Mouse (Mus musculus) midbrain, embryonic 16.5 days (tissue): ENCODE data around the gene Sema3d. TPM values are rescaled to one million over a fixed set of nuclear protein-coding genes. Genes with fewer than 3 reads are reported as not detected.
A peak's percentile ranks its signal among the peaks of the same experiment; 100 is the strongest.

Source experiments
- ATAC-seq: fragments of 200-750 bp; cut with Nextera tagmentation; 2 replicates; pipeline ENCODE4 v1.8.0; 2017; ENCODE audit warnings: moderate TSS enrichment
- H3K27ac ChIP-seq: fragments of 300-500 bp; sonication (generic); 2 replicates; pipeline ENCODE4 v1.5.1; 2014; ENCODE audit warnings: mild to moderate bottlenecking, low read length, mixed read lengths
- H3K27me3 ChIP-seq: fragments of 300-500 bp; sonication (generic); 2 replicates; pipeline ENCODE4 v1.6.1; 2014; ENCODE audit warnings: low read depth, low read length, mixed read lengths; ENCODE audit not compliant: control insufficient read depth, insufficient read depth
- H3K36me3 ChIP-seq: fragments of 300-500 bp; sonication (generic); 2 replicates; pipeline ENCODE4 v1.6.1; 2014; ENCODE audit warnings: mild to moderate bottlenecking, low read length, moderate library complexity, mixed read lengths; ENCODE audit not compliant: control insufficient read depth, insufficient read depth
- H3K4me1 ChIP-seq: fragments of 300-500 bp; sonication (generic); 2 replicates; pipeline ENCODE4 v1.6.1; 2014; ENCODE audit warnings: mild to moderate bottlenecking, low read length, mixed read lengths; ENCODE audit not compliant: control insufficient read depth, insufficient read depth
- H3K4me2 ChIP-seq: fragments of 300-500 bp; sonication (generic); 2 replicates; pipeline ENCODE4 v1.6.1; 2014; ENCODE audit warnings: mild to moderate bottlenecking, low read length, mixed read lengths
- H3K4me3 ChIP-seq: fragments of 300-500 bp; sonication (generic); 2 replicates; pipeline ENCODE4 v1.5.1; 2014; ENCODE audit warnings: low read depth, mild to moderate bottlenecking, low read length, moderate library complexity, mixed read lengths
- H3K9ac ChIP-seq: fragments of 300-500 bp; sonication (generic); 2 replicates; pipeline ENCODE4 v1.6.1; 2014; ENCODE audit warnings: low read depth, low read length, mixed read lengths
- H3K9me3 ChIP-seq: fragments of 300-500 bp; sonication (generic); replicated peaks from 2 replicates; pipeline ENCODE4 v1.6.1; 2014; ENCODE audit warnings: mild to moderate bottlenecking, low read length, mixed read lengths; ENCODE audit not compliant: control insufficient read depth, poor library complexity, severe bottlenecking
- WGBS: fragments of 180-500 bp; shearing (Covaris S2); extraction: QIAGEN DNeasy Blood & Tissue Kit; methylation state at CpG from one replicate; pipeline ENCODE4 v1.1.7; 2014; 5-methylcytosine and 5-hydroxymethylcytosine counted together
- polyA plus RNA-seq: library from polyadenylated mRNA; unstranded; fragments of >200 nt; fragmentation: Nextera tagmentation; extraction: Ambion mirVana; gene quantifications from 2 replicates; pipeline ENCODE4 v1.2.1, GENCODE M21; 2015

Gene Sema3d
- polyA plus RNA-seq, 1 experiment from 2014 or later, result 1.2 TPM

GRCm38 (mm10) chr5:12475639-12475916, 92.4 kb downstream of the Sema3d start:
- no peaks in the 10 kb centered on the region for H3K9me3 ChIP-seq
- WGBS, result 59% methylated on average over 4 of the region's 4 CpGs

GRCm38 (mm10) chr5:12487926-12488325, 104.7 kb downstream of the Sema3d start:
- WGBS, result 78% methylated on average over 2 of the region's 2 CpGs
- no peak overlapping the region for H3K27ac ChIP-seq
- H3K9ac ChIP-seq, result no peak overlapping the region
- H3K27me3 ChIP-seq, result no peaks in the 10 kb centered on the region
- no peak overlapping the region for H3K4me3 ChIP-seq
- H3K4me1 ChIP-seq, result no peaks in the 10 kb centered on the region
- H3K36me3 ChIP-seq, result no peaks in the 10 kb centered on the region
- no peak for ATAC-seq
- H3K9me3 ChIP-seq, result no peaks in the 10 kb centered on the region
- no peak overlapping the region for H3K4me2 ChIP-seq

More at GRCm38 (mm10) chr5:12475639-12475916, 92.4 kb downstream of the Sema3d start:
- H3K4me1 ChIP-seq, result 0 out of 2 replicates have a peak, but pooled peaks cover 2% of the 10 kb centered on the region
- H3K4me2 ChIP-seq, result no peak overlapping the region
- H3K36me3 ChIP-seq, result no peaks in the 10 kb centered on the region
- H3K27ac ChIP-seq, result no peak overlapping the region
- H3K4me3 ChIP-seq, result no peak overlapping the region
- H3K27me3 ChIP-seq, result no peaks in the 10 kb centered on the region
- H3K9ac ChIP-seq, result no peak overlapping the region
- ATAC-seq, result no peak

- Histone ChIP-seq H3K4me1 (no peaks in the 10 kb centered on the region), H3K9ac (no peak overlapping the region), H3K36me3 (no peaks in the 10 kb centered on the region), H3K4me3 (no peak overlapping the region), H3K9me3 (no peaks in the 10 kb centered on the region), H3K4me2 (no peak overlapping the region), H3K27ac (no peak overlapping the region), H3K27me3 (no peaks in the 10 kb centered on the region)
- ATAC-seq, result no peak
- WGBS, result 76% methylated on average over 1 of the region's 1 CpGs
Observed at GRCm38 (mm10) chr5:12491704-12492103, 108.5 kb downstream of the Sema3d start.

- H3K4me3 ChIP-seq, result no peak overlapping the region
- no peaks in the 10 kb centered on the region for H3K27me3 ChIP-seq
- H3K4me2 ChIP-seq, result no peak overlapping the region
- peak; percentile 83 for ATAC-seq
- 32% methylated on average over 6 of the region's 6 CpGs for WGBS
- H3K36me3 ChIP-seq, result no peaks in the 10 kb centered on the region
- no peaks in the 10 kb centered on the region for H3K9me3 ChIP-seq
- no peaks in the 10 kb centered on the region; the same call in 1 of the 2 replicates for H3K4me1 ChIP-seq
- H3K27ac ChIP-seq, result no peak overlapping the region
- no peak overlapping the region for H3K9ac ChIP-seq
Observed at GRCm38 (mm10) chr5:12498227-12498928, 115.2 kb downstream of the Sema3d start.

GRCm38 (mm10) chr5:12499037-12499436, 115.9 kb downstream of the Sema3d start:
- Histone ChIP-seq H3K27ac (no peak overlapping the region), H3K36me3 (no peaks in the 10 kb centered on the region), H3K27me3 (no peaks in the 10 kb centered on the region), H3K4me1 (no peaks in the 10 kb centered on the region; the same call in 1 of the 2 replicates), H3K4me2 (no peak overlapping the region), H3K4me3 (no peak overlapping the region), H3K9me3 (no peaks in the 10 kb centered on the region), H3K9ac (no peak overlapping the region)
- no peak for ATAC-seq
- 84% methylated on average over 5 of the region's 5 CpGs for WGBS

- no peak overlapping the region for H3K4me2 ChIP-seq
- no peak overlapping the region for H3K4me3 ChIP-seq
- no peak overlapping the region for H3K9ac ChIP-seq
- WGBS, result 91% methylated on average over 6 of the region's 6 CpGs
- no peaks in the 10 kb centered on the region for H3K36me3 ChIP-seq
- H3K27ac ChIP-seq, result no peak overlapping the region
- H3K27me3 ChIP-seq, result no peaks in the 10 kb centered on the region
- H3K9me3 ChIP-seq, result no peaks in the 10 kb centered on the region
- no peaks in the 10 kb centered on the region; the same call in 1 of the 2 replicates for H3K4me1 ChIP-seq
- no peak for ATAC-seq
Observed at GRCm38 (mm10) chr5:12499791-12500504, 116.8 kb downstream of the Sema3d start.

GRCm38 (mm10) chr5:12512471-12512870, 129.3 kb downstream of the Sema3d start:
- H3K4me2 ChIP-seq, result no peak overlapping the region
- no peaks in the 10 kb centered on the region for H3K27me3 ChIP-seq
- H3K27ac ChIP-seq, result no peak overlapping the region
- H3K9me3 ChIP-seq, result no peaks in the 10 kb centered on the region
- WGBS, result 75% methylated on average over 1 of the region's 1 CpGs
- no peak overlapping the region for H3K9ac ChIP-seq
- no peaks in the 10 kb centered on the region for H3K36me3 ChIP-seq
- no peak for ATAC-seq
- no peaks in the 10 kb centered on the region for H3K4me1 ChIP-seq
- H3K4me3 ChIP-seq, result no peak overlapping the region

GRCm38 (mm10) chr5:12515283-12515682, 132.1 kb downstream of the Sema3d start:
- 91% methylated on average over 4 of the region's 4 CpGs for WGBS
- H3K4me3 ChIP-seq, result no peak overlapping the region
- no peaks in the 10 kb centered on the region for H3K36me3 ChIP-seq
- H3K4me2 ChIP-seq, result no peak overlapping the region
- no peaks in the 10 kb centered on the region for H3K4me1 ChIP-seq
- H3K27me3 ChIP-seq, result no peaks in the 10 kb centered on the region
- no peak for ATAC-seq
- no peaks in the 10 kb centered on the region for H3K9me3 ChIP-seq
- H3K27ac ChIP-seq, result no peak overlapping the region
- no peak overlapping the region for H3K9ac ChIP-seq

GRCm38 (mm10) chr5:12525235-12525767, 142.1 kb downstream of the Sema3d start:
- no peaks in the 10 kb centered on the region for H3K4me1 ChIP-seq
- H3K4me3 ChIP-seq, result no peak overlapping the region
- no peak; the same call in 1 of the 2 replicates for ATAC-seq
- no peaks in the 10 kb centered on the region for H3K9me3 ChIP-seq
- H3K9ac ChIP-seq, result no peak overlapping the region
- 4% methylated on average over 4 of the region's 4 CpGs for WGBS
- H3K27me3 ChIP-seq, result no peaks in the 10 kb centered on the region
- no peak overlapping the region for H3K4me2 ChIP-seq
- H3K27ac ChIP-seq, result no peak overlapping the region
- no peaks in the 10 kb centered on the region for H3K36me3 ChIP-seq
